Mouse (Mus musculus): Measurements from ENCODE around the gene Zfp473. TPM values are rescaled to one million over a fixed set of nuclear protein-coding genes. Genes with fewer than 3 reads are reported as not detected.
"Not testable (repeated sequence)": the region's sequence is repeated elsewhere in the genome, so short reads cannot be mapped to it uniquely, and the experiment has no call there.

Zfp473 gene
- polyA plus RNA-seq, 1 experiment from 2014 or later, result 1.4 TPM

DNA sequence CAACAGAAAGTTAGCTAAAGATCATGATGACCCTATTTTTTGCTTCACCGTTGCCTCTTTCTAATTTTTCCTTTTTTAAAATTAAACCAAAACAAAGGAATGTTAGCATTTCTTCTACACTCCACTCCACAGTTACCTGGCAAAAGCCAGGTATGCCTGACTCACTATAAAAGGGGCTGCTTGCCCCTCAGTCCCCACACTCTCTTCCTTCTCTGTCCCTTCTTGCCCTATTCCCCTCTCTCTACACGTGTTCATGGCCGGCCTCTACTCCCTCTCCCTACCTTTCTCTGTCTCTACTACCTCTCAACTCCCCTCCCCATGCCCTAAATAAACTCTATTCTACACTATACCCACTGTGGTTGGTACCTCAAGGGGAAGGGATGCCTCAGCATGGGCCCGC is 3.7 kb downstream of the Zfp473 start:
- Histone ChIP-seq H3K27me3 (replicated peaks) (no peaks in the 10 kb centered on the region), H3K4me3 (no peak overlapping the region), H3K4me2 (no peak overlapping the region), H3K4me1 (peaks cover 25% of the 10 kb centered on the region), H3K9ac (no peak overlapping the region), H3K9me3 (no peaks in the 10 kb centered on the region), H3K36me3 (replicated peaks) (no peaks in the 10 kb centered on the region), H3K27ac (no peak overlapping the region)
- ATAC-seq (replicated peaks), result no peak
- 72% methylated on average over 4 of the region's 4 CpGs for WGBS

DNA sequence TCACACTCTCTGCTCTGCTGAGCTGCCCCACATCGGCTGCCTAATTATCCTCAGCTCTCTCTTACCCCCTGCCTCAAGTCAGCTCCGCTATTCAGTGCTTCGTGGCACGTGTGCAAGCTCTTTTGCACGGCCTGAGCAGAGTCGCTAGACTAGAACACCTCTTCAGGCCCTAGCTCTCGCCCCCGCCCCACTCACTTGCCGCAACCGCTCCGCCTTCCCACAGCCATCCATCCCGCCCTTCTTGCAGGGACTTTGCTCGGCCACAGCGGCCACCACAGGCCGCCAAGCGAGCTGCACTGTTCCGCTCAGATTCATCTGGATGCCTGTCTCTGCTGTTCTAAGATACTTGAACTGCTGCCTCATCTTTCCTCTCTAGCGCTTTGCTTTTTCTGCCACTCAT is 5.8 kb downstream of the Zfp473 start:
- H3K36me3 ChIP-seq (replicated peaks), result no peaks in the 10 kb centered on the region
- 1% methylated on average over 18 of the region's 18 CpGs for WGBS
- no peaks in the 10 kb centered on the region for H3K9me3 ChIP-seq
- peak; percentile 78 for ATAC-seq (replicated peaks)
- H3K9ac ChIP-seq, result peak overlapping the region; percentile 62
- peak overlapping the region; percentile 78 for H3K27ac ChIP-seq
- H3K4me3 ChIP-seq, result peak overlapping the region; percentile 46
- peaks cover 25% of the 10 kb centered on the region for H3K4me1 ChIP-seq
- peak overlapping the region; percentile 71 for H3K4me2 ChIP-seq
- H3K27me3 ChIP-seq (replicated peaks), result no peaks in the 10 kb centered on the region

DNA sequence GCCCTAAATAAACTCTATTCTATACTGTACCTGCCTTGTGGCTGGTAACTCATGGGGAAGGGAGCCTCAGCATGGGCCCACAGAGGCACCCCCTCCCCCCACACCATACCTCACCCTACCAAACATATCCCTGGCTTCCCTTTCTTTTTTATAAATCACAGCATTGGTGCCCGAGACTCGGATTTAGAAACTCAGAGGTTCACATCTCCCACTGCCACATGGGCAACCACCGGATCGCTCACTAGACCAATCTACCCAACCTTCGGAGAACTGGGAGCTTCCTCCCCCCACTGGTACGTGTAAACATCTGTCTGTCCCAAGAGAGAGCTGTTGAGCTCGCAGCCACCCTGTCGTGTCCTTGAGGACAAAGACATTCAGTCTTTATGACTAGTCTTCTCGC is 6.6 kb downstream of the Zfp473 start:
- peak overlapping the region; percentile 46 for H3K4me3 ChIP-seq
- peak overlapping the region; percentile 71 for H3K4me2 ChIP-seq
- 23% methylated on average over 9 of the region's 9 CpGs for WGBS
- peak overlapping the region; percentile 78 for H3K27ac ChIP-seq
- H3K9me3 ChIP-seq, result no peaks in the 10 kb centered on the region
- H3K4me1 ChIP-seq, result peaks cover 21% of the 10 kb centered on the region
- H3K36me3 ChIP-seq (replicated peaks), result no peaks in the 10 kb centered on the region
- no peak for ATAC-seq (replicated peaks)
- H3K27me3 ChIP-seq (replicated peaks), result no peaks in the 10 kb centered on the region
- peak overlapping the region; percentile 62; the same call in 1 of the 2 replicates for H3K9ac ChIP-seq

DNA sequence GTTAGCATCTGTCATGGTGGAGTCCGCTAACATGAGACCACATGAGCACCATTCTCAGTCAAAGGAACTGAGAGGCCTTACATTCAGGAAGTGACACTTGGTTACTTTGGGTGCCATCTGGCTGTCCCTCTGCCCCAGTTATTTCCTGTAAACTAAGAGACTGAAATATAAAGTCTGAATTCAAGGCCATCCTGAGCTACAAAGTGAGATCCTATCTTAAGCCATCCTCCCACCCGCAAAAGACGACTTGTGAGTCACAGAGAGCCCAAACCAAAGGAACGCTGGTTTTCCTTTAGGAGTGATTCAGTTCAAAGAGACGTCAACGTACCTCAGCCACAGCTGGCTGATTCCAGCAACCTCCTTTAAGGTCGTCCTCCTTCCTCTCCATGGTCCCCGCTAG is 9.5 kb downstream of the Zfp473 start:
- Histone ChIP-seq H3K4me1 (peaks cover 9% of the 10 kb centered on the region), H3K4me2 (no peak overlapping the region), H3K27ac (no peak overlapping the region), H3K4me3 (no peak overlapping the region), H3K27me3 (replicated peaks) (no peaks in the 10 kb centered on the region), H3K9ac (no peak overlapping the region), H3K36me3 (replicated peaks) (no peaks in the 10 kb centered on the region), H3K9me3 (no peaks in the 10 kb centered on the region)
- WGBS, result 81% methylated on average over 8 of the region's 8 CpGs
- no peak for ATAC-seq (replicated peaks)

DNA sequence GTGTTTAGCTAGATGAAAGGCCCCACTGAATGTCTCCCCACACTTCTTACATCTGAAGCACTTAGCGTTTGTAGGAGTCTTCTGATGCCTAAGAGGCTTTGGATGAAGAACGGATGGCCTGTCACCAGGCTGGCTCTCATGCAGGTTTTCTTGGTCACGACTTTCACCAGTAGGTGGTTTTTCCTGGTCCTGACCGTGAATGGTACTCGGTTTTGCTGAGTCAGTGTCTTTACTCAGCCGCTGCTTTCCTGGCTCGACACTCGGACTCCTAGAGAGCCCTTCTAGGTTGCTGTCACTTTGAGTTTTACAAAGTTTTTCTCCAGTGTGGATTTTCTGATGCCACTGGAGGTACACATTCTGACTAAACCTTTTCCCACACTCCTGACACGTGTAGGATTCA is 17.1 kb downstream of the Zfp473 start:
- Histone ChIP-seq H3K36me3 (replicated peaks) (0 out of 2 replicates have a peak, but pooled peaks cover 7% of the 10 kb centered on the region), H3K4me1 (no peaks in the 10 kb centered on the region), H3K9ac (no peak overlapping the region), H3K4me2 (no peak overlapping the region), H3K27ac (no peak overlapping the region), H3K9me3 (no peaks in the 10 kb centered on the region), H3K4me3 (no peak overlapping the region), H3K27me3 (replicated peaks) (no peaks in the 10 kb centered on the region)
- no peak for ATAC-seq (replicated peaks)
- 88% methylated on average over 9 of the region's 9 CpGs for WGBS

DNA sequence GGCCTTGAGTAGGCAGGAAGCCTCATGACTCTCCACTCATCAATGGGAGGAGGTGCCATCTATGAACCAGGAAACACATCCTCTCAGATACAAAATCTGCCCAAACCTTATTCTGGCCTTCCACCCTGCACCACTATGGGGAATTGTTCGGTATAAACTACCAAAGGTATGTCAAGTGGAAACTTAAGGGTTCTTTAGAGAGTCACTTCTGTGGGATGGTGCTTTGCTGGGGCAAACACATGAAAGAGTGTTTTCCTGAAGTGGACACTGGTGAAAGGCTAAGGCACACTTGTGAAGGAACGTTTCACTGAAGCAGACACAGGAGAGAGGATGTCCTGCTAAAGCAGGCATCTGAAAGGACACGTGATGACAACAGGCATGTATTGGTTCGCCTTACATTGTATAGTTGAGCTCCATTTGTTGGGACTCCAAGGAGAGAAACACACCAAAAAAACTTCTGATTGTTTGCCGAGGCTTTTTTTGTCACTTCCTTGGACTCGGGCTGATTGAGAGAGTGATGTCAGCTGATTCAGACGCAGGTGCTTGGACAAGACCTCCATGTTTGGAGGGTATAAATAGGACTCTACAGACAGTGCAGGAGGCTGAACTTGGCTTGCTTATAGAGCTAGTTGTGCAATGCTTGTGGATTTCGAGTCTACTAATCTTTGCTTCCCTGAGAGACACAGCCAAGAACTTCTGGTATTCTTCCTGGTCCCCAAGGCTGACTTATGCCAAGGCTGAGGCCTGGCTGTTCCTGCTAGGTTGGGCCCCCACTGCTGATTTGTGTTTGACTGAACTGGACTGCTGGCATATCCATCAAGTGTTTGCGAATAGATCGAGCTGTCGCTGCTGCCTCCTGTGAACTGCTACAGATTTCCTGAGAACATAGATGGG is 22.5 kb downstream of the Zfp473 start:
- no peak for ATAC-seq (replicated peaks)
- no peaks in the 10 kb centered on the region for H3K36me3 ChIP-seq (replicated peaks)
- WGBS, result 87% methylated on average over 11 of the region's 11 CpGs

DNA sequence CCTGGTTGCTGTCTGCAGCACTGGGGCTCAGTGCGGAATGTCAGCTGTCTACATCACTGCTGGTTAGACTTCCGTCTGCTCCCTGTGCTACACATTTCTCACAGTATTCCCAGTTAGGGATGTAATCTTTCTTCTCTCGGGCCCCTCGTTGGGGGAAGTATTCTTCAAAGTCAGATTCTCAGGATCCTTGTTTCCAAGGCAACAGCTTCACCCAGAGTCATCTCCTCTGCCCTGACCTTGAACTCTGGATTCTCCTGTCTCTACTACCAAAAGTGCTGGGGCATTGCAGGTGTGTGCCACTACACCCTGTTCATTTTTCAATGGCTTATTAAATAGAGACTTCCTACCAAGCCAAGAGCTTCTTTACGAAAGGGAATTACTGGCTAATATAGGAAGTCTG is 23.7 kb downstream of the Zfp473 start:
- no peaks in the 10 kb centered on the region for H3K4me1 ChIP-seq
- H3K27ac ChIP-seq, result no peak overlapping the region
- no peaks in the 10 kb centered on the region for H3K36me3 ChIP-seq (replicated peaks)
- H3K9ac ChIP-seq, result no peak overlapping the region
- H3K4me3 ChIP-seq, result no peak overlapping the region
- H3K27me3 ChIP-seq (replicated peaks), result no peaks in the 10 kb centered on the region
- no peak for ATAC-seq (replicated peaks)
- WGBS, result 55% methylated on average over 5 of the region's 5 CpGs
- H3K4me2 ChIP-seq, result no peak overlapping the region
- no peaks in the 10 kb centered on the region for H3K9me3 ChIP-seq

More for the DNA sequence above, 22.5 kb downstream of the Zfp473 start:
- no peak overlapping the region for H3K27ac ChIP-seq
- H3K27me3 ChIP-seq (replicated peaks), result no peaks in the 10 kb centered on the region
- no peak overlapping the region for H3K4me2 ChIP-seq
- H3K9me3 ChIP-seq, result no peaks in the 10 kb centered on the region
- no peaks in the 10 kb centered on the region for H3K4me1 ChIP-seq
- no peak overlapping the region for H3K4me3 ChIP-seq
- no peak overlapping the region for H3K9ac ChIP-seq

DNA sequence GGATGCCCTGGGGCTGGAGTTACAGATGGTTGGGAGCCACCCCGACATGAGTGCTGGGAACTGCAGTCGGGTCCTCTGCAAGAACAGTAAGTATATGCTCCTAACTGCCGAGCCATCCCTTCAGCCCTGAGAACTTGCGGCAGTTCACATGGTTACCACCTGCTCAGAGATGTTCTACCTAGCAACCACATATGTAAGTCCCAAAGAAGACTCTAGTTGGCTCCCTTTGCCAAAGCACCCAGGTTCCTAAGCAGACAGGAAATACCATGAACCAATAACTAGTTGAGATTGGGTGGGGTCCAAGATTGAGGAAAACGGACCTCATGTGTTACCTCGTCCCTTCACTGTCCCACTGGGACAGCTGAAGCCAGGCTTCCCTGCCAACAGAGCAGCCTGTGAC is 24.5 kb downstream of the Zfp473 start:
- Histone ChIP-seq H3K4me1 (no peaks in the 10 kb centered on the region), H3K9ac (no peak overlapping the region), H3K4me2 (no peak overlapping the region), H3K27ac (no peak overlapping the region), H3K36me3 (replicated peaks) (no peaks in the 10 kb centered on the region), H3K9me3 (no peaks in the 10 kb centered on the region), H3K4me3 (no peak overlapping the region), H3K27me3 (replicated peaks) (no peaks in the 10 kb centered on the region)
- ATAC-seq (replicated peaks), result no peak
- 77% methylated on average over 6 of the region's 6 CpGs for WGBS

DNA sequence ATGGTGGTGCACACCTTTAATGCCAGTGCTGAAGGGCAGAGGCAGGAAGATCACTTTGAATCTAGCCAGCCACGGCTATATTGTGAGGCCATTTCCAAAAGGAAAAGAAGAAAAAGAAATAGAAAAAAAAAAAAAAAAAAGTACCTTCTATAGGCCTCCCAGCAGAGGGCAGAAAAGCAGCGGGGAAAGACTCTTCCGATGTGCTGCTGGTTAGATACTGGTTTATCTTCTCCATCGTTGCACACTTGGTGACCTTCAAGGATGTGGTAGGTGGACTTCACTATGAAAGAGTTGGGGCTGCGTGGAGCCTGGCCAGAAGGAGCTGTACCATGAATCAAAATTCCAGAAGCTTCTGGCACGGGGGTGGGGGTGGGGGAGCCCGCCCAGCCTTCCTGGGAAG is 26.5 kb downstream of the Zfp473 start:
- no peaks in the 10 kb centered on the region for H3K4me1 ChIP-seq
- no peaks in the 10 kb centered on the region for H3K9me3 ChIP-seq
- 21% methylated on average over 7 of the region's 7 CpGs for WGBS

DNA sequence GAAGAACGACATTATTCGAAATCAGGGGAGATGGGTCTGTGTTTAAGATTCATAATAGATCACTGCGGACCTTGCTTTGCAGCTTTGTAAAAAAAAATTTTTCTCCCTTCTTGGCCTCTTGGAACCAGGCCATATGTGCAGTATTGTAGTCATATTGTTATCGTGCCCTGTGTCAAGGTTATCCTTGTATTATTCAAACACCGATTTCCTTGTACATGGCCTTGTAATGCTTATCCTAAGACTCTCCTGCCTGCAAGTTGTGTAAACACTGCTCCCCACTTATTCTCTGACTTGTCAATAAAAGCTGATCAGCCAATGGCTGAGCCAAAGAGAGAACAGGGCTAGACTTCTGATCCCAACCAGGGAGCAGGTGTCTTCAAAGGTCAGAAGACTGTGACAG is 28.8 kb downstream of the Zfp473 start:
- H3K4me1 ChIP-seq, result no peaks in the 10 kb centered on the region
- no peak overlapping the region for H3K27ac ChIP-seq
- ATAC-seq (replicated peaks), result no peak
- no peaks in the 10 kb centered on the region for H3K27me3 ChIP-seq (replicated peaks)
- no peak overlapping the region for H3K4me2 ChIP-seq
- H3K4me3 ChIP-seq, result no peak overlapping the region
- no peaks in the 10 kb centered on the region for H3K9me3 ChIP-seq
- WGBS, result 82% methylated on average over 5 of the region's 5 CpGs
- H3K36me3 ChIP-seq (replicated peaks), result no peaks in the 10 kb centered on the region
- no peak overlapping the region for H3K9ac ChIP-seq

More for the DNA sequence above, 26.5 kb downstream of the Zfp473 start:
- ATAC-seq (replicated peaks), result no peak
- Histone ChIP-seq H3K36me3 (replicated peaks) (no peaks in the 10 kb centered on the region), H3K9ac (no peak overlapping the region), H3K27ac (no peak overlapping the region), H3K4me2 (no peak overlapping the region), H3K4me3 (no peak overlapping the region), H3K27me3 (replicated peaks) (no peaks in the 10 kb centered on the region)

DNA sequence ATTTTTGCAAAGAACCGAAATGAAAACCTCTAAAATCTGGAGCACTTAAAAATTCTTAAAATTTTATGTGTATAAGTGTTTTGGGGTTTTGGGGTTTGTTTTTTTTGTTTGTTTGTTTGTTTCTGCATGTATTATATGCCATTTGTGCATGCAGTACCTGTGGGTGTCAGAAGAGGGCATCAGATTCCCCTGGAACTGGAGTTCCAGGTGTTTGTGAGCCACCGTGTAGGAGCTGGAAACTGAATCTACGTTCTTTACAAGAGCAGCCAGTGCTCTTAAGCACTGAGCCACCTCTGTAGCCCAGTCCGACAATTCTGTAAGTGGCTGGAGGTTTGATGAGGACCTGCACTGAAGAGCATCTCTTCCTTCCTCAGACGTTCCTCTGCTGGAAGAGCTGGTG is 41.0 kb downstream of the Zfp473 start:
- no peak for ATAC-seq (replicated peaks)
- Histone ChIP-seq H3K4me1 (no peaks in the 10 kb centered on the region), H3K9me3 (no peaks in the 10 kb centered on the region), H3K36me3 (replicated peaks) (no peaks in the 10 kb centered on the region), H3K4me2 (no peak overlapping the region), H3K27me3 (replicated peaks) (no peaks in the 10 kb centered on the region; the same call in 1 of the 2 replicates), H3K27ac (no peak overlapping the region), H3K9ac (no peak overlapping the region), H3K4me3 (no peak overlapping the region)
- 81% methylated on average over 5 of the region's 5 CpGs for WGBS

DNA sequence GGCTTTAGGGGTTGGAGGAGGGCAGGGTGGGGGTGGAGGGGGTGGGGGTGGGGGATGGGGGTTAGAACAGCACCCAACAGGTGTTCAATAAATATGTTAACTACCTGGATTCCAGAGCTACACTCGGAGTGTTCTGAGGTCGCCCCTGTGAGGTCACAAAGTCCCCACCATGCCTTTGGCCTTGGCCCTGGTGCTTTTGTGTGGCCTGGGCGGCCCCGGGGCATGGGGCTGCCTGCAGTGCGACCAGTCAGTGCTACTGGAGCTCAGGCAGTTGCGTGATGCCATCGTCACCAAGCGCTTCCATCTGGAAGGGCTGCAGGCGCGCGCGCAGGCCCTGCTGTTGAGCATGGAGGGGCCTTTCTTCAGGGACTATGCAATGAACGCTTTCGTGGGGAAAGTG is 42.3 kb downstream of the Zfp473 start, which contains the start of gene Izumo2:
Gene Izumo2, plus strand, starts transcription at position 169 of the 400 bp plus-strand sequence.
- H3K36me3 ChIP-seq (replicated peaks), result no peaks in the 10 kb centered on the region
- WGBS, result 69% methylated on average over 14 of the region's 14 CpGs
- no peaks in the 10 kb centered on the region for H3K4me1 ChIP-seq
- no peaks in the 10 kb centered on the region; the same call in 1 of the 2 replicates for H3K27me3 ChIP-seq (replicated peaks)
- H3K4me3 ChIP-seq, result no peak within 1 kb of the TSS
- no peak within 1 kb of the TSS for H3K27ac ChIP-seq
- ATAC-seq (replicated peaks), result no peak
- no peak within 1 kb of the TSS for H3K9ac ChIP-seq
- no peak within 1 kb of the TSS for H3K4me2 ChIP-seq
- no peaks in the 10 kb centered on the region for H3K9me3 ChIP-seq

DNA sequence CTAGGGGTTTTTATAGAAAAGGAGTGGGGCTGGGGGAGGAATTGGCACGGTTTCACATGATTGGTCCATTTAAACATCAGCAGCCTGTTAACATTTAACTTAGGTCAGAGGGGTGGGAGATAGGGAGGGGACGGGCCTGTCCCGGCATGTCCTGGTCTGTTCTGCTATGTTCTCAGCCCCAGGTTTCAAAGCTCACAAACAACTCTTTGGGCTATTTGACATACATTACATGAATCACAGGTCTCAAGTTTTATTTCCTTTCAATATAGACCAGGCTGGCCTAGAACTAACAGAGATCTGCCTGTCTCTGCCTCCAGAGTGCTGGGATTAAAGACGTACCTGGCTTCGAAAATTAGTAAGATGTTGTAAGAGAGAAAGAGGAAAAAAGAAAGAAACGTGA is 42.8 kb downstream of the Zfp473 start:
- not testable (repeated sequence) for H3K4me1 ChIP-seq; H3K27ac ChIP-seq; H3K4me2 ChIP-seq; H3K27me3 ChIP-seq (replicated peaks); H3K36me3 ChIP-seq (replicated peaks); H3K9ac ChIP-seq; ATAC-seq (replicated peaks); H3K4me3 ChIP-seq; H3K9me3 ChIP-seq
- 87% methylated on average over 6 of the region's 6 CpGs for WGBS

Measured in midbrain, embryonic 15.5 days (tissue).